Mouse (Mus musculus) c-Kit-positive CD71-positive TER-119-positive erythroid progenitor cells, embryonic 14.5 days (primary cell): Measurements from ENCODE around the gene Ttc30b.
"Not testable (repeated sequence)": the region's sequence is repeated elsewhere in the genome, so short reads cannot be mapped to it uniquely, and the experiment has no call there.

Experiments used
- DNase-seq: peaks from one replicate; pipeline ENCODE4 v3.0.0-alpha.2; 2013; ENCODE audit warnings: low spot score

The Ttc30b gene

GRCm38 (mm10) chr2:75950685-75951084 lies 12.3 kb upstream of the Ttc30b start:
- no peak for DNase-seq

DNA sequence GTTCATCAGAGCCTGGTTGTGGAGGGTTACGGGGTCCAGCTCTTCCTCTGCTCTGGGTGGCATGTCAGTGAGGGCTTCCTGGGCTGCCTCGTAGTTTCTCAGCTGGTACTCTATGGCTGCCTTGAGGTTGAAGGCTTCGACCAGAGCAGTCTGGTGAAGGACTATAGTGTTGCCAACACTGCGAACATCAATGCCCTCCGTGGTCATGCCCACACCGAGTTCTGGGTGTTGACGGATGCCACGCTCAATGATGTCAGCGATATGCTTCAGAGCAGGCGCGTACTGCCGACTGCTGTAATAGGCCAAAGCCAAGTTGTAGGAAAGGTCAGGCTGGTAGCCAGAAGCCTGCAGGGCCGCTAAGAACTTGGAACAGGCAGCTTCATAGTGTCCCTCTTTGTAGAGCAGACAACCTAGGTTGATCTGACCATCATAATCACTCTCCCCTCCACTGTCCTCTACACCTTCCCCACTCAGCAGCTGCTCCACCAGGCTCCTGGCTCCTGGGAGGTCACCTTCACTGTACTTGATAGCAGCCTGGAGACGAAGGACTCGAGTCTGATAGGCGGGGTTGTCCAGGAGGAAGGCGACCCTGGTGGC lies 767 bp downstream of the Ttc30b start:
- DNase-seq = not testable (repeated sequence)

DNA sequence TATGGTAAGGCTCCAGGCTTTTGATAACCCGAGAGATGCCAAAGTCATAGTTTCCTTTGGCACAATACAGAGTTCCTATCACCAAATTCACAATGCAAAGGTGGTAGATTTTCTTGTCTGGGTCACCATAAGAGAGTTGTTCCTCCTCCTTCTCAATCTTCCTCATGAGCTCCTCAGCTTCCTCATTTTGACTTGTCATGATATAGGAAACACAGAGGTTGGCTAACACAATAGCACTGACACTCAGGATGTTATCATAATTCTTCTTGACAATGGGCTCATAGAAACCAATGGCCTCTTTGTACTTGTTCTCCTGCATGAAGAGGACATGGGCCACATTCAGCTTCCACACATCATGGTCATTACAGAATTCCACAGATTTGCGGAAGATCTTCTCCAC lies 1.7 kb downstream of the Ttc30b start:
- not testable (repeated sequence) for DNase-seq

DNA sequence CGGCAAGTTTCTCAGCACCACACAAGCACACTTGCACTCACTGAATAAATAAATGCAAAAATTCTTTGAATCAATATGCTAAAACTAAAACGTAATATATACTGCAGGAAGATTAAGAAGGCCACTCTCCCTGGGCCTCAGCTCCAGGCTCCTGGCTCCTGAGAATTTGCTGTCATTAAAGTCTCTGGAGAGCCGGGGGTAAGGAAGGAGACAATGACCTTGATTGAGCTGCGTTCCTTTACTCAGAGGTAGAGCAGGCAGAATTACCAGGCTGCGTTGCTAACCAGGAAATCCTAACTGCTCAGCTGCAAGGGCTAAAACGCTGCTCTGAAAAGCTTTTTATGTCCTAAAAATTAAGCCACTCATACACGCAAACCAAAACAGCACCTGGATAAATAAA lies 4.8 kb downstream of the Ttc30b start:
- no peak for DNase-seq

GRCm38 (mm10) chr2:75930941-75931340 lies 7.4 kb downstream of the Ttc30b start:
- no peak for DNase-seq

DNA sequence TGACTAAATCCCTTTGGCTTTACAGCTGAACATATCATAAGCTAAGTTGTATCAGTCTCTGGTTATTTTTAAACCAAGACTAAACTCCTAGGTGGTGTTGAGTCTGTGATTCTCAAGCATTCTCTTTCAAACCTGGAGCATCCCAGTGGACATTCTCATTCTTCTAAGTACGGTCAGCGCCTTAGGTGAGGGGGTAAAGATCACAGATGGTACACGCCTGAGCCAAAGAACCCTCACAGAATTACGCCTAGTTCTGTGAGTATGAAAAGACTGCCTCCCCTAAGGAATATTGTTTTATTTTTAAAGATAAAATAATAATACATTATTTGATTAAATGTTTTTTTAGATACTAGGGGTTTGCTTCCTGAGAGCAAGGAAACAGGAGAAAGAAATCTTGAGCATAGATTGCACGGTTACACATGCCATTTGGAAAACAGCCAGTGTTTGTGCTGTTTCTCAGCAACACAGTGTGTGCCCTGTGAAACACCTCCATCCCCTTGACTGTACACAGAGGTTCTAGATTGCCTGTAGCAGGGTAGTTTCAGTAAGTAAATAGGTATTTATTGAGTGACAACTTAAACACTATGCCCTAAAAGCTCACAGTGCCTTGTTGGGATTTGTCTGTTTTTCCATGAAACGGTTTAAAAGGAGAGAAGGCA lies 8.5 kb downstream of the Ttc30b start:
- DNase-seq = no peak

GRCm38 (mm10) chr2:75929141-75929540 lies 9.2 kb downstream of the Ttc30b start:
- no peak for DNase-seq

DNA sequence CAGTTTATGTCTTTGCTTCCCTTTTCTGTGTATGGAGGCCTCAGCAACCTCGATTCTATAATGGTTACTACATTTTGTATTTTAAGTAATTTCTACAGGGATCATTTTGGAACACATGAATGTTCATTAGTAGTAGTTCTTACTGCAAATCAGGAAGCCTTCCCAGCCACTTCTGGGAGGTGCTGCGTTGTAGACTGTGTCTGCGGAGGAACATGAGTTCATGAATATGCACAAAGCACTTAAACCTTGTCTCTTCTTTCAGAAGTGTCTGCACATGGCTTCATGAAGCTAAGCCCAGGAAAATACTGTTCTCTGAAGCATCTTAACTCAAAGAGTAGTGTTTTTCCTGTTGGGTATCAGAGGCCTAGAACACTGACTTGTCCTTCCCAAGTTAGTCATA lies 10.4 kb downstream of the Ttc30b start:
- DNase-seq = no peak

DNA sequence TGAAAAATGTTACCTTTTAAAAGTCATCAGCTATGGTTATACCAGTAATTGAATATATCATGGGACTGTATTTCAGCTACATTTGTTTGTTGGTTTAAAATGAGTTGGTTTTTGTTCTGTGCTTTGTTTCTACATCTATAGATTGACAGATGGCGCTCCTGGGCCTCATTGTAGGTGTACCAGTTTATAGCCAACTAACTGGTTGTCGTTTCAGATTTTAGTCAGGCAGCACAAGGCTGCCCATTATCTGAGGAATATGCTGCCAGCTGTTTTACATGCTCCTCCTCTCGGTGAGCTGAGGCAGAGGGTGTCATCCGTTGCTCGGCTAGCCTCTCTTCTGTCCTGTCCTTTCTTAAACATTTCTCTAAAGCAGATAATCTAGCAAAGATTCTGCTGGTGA lies 12.3 kb downstream of the Ttc30b start:
- no peak for DNase-seq

DNA sequence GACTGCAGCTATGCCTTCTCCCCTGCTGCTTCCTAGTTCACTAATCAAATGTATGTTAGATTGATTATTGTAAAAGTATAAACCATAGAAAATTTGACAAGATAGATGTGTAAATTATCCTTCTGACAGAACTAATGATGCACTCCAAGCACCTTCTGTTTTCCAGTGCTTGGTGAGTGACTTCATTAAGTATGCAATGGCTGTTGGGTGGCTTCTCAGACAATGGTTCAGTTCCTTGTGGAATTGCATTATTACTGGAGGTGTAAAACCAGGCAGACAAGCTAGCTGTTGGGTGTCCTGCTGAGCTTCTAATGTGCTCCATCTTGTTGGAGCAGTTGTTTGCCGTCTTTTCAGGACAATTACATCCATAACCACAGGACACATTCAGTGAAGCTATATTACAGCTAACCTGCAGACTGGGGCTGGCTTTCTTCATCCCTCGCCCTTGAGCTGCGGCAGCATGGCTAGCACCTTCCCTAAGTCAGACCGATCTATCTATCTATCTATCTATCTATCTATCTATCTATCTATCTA lies 14.5 kb downstream of the Ttc30b start:
- DNase-seq = no peak

DNA sequence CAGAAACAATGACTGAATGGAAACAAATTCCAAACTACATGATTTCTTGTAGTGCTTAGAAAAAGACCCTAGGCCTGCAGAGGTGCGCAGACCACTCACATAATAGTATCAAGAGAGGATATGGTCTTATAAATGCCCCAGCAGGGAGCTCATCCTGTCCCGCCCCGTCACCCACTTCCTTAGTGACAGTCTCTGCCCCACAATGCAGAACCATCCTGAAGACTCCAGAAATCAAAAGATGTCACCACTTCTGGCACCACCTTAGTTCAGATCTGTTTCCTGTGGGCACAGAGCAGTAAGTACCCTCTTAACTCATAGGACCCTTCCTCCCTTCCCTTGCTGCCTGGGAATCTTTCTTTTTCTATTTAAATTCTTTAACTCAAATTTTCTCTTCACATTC lies 23.3 kb downstream of the Ttc30b start:
- no peak for DNase-seq

GRCm38 (mm10) chr2:75907142-75907541 lies 31.2 kb downstream of the Ttc30b start:
- DNase-seq = no peak

DNA sequence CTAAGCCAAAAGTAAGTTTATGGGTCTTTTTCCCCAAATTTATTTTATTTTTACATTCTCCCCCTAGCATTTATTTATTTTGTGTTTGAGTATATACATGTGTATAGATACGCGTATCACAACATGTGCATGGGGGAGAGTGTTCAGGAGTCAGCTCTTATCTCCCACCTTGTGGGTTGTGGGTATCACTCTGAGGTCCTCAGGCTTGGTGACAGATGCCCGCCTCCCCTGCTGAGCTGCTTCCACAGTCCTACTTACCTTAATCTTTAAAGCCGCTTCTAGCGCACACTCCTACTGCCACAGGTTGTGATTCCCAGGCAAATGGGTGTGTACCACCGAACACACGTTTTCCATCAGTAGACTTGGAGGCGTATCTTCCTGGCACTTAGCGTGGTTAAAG lies 36.5 kb downstream of the Ttc30b start:
- DNase-seq = no peak

DNA sequence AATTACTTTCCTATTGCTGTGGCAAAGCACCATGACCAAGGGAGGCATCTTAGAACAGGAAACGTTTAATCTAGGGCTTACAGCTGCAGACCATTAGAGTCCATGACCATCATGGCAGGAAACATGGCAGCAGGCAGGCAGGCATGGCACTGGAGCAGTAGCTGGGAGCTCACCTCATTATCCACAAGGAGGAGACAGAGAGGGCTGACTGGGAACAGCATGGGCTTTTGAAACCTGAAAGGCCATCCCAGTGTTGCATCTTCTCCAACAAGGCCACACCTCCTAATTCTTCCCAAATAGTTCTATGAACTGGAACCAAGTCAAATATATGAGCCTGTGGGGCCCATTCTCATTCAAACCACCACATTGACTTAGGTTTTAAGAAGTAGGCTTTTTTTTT lies 38.1 kb downstream of the Ttc30b start:
- no peak for DNase-seq

GRCm38 (mm10) chr2:75895711-75896110 lies 42.7 kb downstream of the Ttc30b start:
- DNase-seq = no peak

DNA sequence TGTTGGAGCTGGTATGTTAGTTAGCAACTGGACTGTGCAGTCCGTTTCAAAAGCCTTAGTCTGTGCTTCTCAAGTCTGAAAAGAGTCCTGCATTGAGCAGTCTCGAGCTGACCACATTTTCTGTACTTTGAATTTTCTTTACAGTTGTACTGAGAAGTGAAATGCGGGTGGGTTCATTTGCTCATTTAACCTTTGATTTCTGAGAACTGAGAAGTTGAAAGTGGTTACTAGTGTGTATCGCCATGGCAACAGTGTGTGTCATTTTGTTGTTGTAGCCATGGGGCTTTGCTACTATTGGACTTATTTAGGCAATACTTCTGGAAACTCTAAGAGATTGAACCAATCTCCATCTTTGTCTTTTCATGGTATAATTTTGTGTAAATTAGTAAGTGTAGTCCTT lies 46.4 kb downstream of the Ttc30b start:
- DNase-seq = no peak
